Mouse (Mus musculus) cerebellum, postnatal 25 days (tissue): ENCODE measurements at regions not wholly inside any gene's neighbourhood (a gene's known extent, or its start where the extent isn't known, plus 50 kb on each side); places are given as distances from the start of the nearest gene placed in this dataset.

Source experiments
- DNase-seq, 2 experiments: peaks; one replicate each; pipeline ENCODE4 v3.0.0; 2021; ENCODE audit warnings: mixed read lengths in 2 of 2

- DNase-seq = no peak
These were observed 2004.1 kb upstream of the Gm8797 start for GRCm38 (mm10) chr3:3746542-3746941.

- peak in 1 of 2 experiments; percentile 14 for DNase-seq
These were observed 1998.9 kb upstream of the Gm8797 start for GRCm38 (mm10) chr3:3751596-3752251.

- no peak for DNase-seq
These were observed 1989.3 kb upstream of the Gm8797 start for GRCm38 (mm10) chr3:3761346-3761745.

GRCm38 (mm10) chr3:3784200-3784599 is 1966.4 kb upstream of the Gm8797 start:
- peak in 1 of 2 experiments; percentile 22 for DNase-seq

GRCm38 (mm10) chr3:3786039-3786438 is 1964.6 kb upstream of the Gm8797 start:
- no peak for DNase-seq

- DNase-seq = no peak
These were observed 1942.8 kb upstream of the Gm8797 start for GRCm38 (mm10) chr3:3807821-3808220.

- no peak for DNase-seq
These were observed 1921.6 kb upstream of the Gm8797 start for GRCm38 (mm10) chr3:3829020-3829419.

- DNase-seq = no peak
These were observed 1919.0 kb upstream of the Gm8797 start for GRCm38 (mm10) chr3:3831411-3832286.
